Mouse (Mus musculus): ENCODE measurements around the gene Nat14.

Gene Nat14

DNA sequence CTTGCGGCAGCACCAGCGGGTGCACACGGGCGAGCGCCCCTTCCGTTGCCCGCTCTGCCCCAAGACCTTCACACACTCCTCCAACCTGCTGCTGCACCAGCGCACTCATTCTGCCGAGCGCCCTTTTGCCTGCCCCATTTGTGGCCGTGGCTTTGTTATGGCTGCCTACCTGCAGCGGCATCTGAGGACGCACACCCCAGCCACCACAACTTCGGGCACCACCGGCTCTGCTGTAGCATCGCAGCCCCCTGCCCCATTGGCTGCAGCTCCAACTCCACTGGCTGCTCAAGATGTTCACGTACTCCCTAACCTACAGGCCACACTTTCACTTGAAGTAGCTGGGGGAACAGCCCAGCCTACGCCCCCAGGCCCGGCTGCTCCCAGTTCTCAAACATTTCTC lies 1.3 kb upstream of the Nat14 start:
- no peak for DNase-seq (ENCODE audit: low read depth)

DNA sequence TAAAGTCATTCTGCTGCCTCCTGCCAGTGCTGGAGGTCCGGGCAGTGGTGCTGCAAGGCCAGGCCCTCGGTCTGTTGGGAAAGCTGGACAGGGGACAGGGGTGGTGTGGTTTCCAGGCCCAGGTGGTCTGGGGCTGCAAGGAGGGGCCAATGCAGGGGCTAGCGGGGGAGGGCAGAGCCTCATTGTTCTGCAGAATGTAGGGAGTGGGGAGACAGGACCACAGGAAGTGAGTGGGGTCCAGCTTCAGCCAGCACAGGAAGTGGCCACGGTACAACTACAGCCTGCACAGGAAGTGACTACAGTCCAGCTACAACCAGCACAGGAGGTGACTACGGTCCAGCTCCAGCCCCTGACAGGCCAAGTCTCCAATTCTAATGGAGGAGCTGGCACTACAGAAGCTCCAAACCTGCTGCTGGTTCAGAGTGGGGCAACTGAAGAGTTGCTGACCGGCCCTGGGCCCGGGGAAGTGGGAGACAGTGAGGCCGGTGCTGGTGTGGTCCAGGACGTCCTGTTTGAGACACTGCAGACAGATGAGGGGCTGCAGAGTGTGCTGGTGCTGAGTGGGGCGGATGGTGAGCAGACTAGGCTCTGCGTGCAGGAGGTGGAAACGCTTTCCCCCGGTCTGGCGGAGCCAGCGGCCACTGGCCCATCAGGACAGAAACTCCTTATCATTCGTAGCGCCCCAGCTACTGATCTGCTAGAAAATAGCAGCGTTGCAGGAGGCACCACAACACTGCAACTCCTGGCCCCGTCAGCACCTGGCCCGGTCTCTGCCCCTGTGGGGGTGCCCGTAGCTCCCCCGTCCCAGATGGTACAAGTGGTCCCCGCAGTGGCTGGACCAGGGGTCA lies 628 bp upstream of the Nat14 start:
- no peak for DNase-seq (ENCODE audit: low read depth)

DNA sequence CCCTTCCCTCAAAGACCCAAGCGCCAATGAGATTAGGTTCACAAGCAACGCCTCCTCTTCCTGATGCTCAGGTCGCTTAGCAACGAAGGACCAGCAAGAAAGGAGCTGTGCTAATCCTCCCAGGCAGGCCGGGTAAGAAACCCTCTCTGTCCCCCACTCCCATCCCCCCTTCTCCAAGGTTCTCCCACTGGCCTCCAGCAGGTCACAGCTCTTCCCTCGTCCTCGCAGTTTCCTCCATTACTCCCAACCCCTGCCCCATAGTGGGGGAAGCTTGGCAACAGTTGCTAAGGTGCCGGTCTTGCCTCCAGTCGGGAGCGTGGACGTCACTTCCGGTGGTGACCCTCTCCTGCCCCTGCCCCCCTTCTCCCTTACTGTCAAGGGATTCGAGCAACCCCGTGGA lies 680 bp downstream of the Nat14 start:
- DNase-seq (ENCODE audit: low read depth): peak; percentile 42

DNA sequence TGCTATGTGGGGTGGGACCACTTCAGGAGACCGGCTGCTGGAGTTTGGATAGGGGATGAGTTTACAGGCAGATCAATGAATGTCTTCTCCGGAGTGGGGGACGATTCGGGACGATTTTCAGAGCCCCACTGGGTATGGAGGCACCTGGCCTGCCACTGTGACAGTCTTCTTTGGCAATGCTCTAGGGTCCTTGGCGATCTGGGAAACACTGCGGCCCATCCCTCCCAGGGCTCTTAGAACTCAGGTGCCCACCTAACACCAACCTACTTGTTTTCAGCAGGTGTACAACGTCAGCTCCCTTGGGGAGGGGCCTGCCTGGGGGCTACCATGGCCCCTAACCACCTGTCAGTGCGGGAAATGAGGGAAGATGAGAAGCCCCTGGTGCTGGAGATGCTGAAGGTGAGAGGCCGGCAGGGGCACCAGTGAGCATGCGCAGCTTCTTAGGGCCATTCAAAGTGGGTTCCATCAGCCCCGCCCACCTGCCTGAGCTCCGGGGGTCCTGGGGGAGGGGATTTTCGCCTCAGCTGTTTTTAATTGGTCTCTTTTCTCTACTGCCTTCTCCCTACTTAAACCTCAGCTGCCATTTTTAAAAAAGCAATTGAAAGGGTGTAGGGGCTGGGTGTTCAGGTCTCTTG lies 1.2 kb downstream of the Nat14 start:
- DNase-seq (ENCODE audit: low read depth): peak; percentile 45

DNA sequence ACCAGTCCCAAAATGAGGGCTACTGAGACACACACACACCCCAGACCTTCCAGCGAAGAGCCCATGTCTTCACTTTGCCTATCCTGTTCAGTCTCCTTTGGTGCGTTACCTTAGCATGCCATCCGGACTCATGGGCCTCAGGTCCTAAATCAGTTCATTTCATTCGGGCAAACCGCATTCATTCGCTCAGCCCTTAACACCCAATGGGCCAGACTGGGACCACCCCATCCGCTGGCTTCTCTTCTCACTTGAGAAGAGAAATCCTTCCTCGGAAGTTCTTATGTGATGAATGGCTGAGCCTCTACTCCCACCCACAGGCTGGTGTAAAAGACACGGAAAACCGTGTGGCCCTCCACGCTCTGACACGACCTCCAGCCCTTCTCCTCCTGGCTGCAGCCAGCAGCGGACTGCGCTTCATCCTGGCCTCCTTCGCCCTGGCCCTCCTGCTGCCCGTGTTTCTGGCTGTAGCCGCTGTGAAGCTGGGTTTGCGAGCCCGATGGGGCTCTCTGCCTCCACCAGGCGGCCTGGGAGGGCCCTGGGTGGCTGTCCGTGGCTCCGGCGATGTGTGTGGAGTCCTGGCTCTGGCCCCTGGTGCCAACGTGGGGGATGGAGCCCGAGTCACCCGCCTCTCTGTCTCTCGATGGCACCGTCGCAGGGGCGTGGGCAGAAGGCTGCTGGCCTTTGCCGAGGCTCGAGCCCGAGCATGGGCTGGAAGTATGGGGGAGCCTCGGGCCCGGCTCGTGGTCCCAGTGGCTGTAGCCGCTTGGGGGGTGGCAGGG lies 1.9 kb downstream of the Nat14 start:
- peak; percentile 84 for DNase-seq (ENCODE audit: low read depth)

DNA sequence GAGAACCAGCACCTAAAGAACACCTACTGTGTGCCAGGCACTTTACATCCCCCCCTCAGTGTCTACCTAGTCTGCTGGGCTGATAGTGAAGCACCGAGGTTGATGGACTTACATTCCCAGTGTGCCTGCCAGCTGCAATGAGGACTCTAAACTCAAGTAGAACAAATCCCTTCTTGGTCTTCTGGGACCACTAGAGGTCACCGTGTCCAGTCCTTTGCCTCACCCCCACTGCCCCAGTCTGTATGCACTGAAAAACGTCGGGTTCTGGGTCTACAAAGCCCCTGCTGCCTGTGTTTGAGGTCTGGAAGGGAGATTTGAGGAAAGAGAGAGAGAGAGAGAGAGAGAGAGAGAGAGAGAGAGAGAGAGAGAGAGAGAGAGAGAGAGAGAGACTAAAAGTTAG lies 2.7 kb downstream of the Nat14 start:
- peak; percentile 60 for DNase-seq (ENCODE audit: low read depth)

DNA sequence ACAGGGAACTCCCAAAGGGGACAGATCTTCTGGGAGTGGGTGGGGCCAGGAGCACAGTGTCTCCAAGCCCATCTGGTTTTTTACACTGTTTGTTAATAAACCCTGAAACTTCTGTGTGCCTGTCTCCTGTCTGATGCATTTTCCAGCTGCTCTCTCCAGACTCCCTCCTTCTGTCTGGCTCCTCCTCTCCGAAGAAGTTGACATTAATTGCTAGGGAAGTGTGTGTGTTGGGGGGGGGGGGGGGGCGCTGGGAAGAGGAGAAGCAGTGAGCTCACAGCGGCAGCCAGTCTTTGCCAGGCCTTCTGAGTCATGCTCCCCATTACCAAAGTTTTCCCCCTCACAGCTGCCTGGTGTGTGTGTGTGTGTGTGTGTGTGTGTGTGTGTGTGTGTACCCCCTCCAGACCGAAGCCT lies 3.1 kb downstream of the Nat14 start:
- peak; percentile 95 for DNase-seq (ENCODE audit: low read depth)

DNA sequence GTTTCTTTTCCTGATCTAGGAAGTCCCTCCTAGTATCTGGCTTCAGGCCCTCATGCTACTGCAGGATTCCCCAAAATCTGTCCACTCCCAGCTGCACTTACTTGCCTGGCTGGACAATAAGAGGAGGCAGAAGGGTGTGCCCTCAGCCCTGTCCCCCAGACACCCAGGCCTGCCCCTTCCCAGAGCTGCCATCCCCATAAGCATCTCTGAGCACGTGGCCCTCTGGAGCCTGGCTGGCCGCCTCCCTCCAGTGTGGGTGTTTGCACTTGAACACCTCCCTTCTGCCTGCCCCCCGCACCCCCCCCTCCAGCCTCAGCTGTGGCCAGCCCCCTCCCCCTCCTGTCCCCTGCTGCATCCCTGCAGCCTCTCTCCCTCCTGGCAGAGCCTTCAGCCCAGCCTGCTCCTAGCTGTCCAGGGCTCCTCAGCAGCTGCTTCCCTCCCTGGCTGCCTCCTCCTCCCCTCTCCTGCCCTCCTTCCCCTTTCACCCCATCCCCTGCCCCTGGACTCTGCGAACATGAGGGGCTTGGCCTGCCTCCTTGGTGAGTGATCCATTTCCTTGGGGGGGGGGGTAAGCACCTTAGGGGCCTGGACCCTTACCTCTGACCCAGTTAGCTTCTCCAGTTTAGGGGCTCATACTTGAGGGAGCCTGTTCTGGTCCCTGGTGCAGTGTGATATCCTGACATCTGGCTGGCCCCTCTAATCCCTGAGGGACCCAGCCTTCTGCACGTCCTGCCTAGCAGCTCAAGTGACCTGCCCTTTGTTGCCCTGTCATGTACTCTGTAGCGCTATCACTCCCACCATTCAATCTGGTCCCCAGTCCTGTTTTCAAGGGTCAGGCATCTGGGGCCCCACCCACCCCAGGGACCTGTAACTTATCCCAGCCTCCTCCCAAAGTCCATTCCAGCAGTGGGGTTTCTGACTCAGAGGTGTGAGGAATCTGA lies 3.9 kb downstream of the Nat14 start, which contains the start of gene Ssc5d:
Gene Ssc5d, plus strand, starts transcription at position 345 of the 941 bp plus-strand sequence.
- DNase-seq (ENCODE audit: low read depth): peak; percentile 91

DNA sequence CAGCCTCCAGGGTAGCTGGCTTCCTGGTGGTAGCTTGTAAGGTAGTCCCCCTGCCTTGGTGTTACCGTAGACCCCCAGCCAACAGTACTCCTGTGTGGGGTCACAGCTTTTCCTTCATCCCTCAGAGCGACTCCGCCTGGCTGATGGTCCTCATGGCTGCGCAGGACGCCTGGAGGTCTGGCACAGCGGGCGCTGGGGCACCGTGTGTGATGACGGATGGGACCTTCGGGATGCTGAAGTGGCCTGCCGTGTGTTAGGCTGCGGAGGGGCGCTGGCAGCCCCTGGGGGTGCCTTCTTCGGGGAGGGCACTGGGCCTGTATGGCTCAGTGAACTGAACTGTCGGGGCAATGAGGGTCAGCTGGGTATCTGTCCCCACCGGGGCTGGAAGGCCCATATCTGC lies 5.0 kb downstream of the Nat14 start:
- DNase-seq (ENCODE audit: low read depth): no peak

DNA sequence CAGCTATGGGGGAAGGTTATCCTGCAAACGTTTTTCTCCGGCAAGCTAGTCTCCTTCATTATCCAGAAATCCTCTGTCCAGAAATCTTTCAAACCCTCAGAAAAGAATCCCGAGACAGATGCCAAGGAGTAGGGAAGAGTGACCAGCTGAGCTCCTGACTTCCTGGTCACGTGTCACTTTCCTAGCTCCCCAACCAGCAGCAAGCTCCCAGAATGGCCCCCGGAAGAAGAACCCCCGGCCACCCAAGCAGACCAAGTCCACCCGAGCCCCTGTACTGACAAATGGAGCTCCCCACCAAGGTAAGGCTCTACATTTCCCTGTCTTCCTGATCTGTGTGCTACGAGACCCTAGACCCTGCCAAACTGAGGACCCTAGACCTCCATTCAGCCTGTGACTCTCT lies 5.9 kb downstream of the Nat14 start:
- DNase-seq (ENCODE audit: low read depth): no peak

DNA sequence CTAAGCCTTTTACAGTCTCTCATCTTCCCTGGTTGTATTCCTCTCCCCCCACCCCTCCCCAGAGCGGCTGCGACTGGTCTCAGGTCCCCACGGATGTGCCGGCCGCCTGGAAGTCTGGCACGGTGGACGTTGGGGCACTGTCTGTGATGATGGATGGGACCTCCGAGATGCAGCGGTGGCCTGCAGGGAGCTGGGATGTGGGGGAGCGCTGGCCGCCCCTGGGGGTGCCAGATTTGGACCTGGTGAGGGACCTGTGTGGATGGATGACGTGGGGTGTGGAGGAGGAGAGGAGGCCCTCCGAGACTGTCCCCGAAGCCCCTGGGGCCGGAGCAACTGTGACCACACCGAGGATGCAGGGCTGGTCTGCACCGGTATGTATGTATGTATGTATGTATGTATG lies 6.5 kb downstream of the Nat14 start:
- DNase-seq (ENCODE audit: low read depth): no peak

DNA sequence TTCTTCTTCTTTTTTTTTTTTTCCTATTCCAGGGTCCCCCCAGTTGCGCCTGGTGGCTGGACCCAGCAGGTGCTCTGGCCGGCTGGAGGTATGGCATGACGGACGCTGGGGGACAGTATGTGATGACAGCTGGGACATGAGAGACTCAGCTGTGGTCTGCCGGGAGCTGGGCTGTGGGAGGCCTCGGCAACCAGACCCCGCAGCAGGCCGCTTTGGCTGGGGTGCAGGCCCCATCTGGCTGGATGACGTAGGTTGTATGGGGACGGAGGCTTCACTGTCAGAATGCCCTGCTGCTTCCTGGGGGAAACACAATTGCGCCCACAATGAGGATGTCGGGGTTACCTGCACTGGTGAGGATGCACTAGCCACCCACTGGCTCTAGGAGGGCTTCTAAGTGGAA lies 11.3 kb downstream of the Nat14 start:
- no peak for DNase-seq (ENCODE audit: low read depth)

DNA sequence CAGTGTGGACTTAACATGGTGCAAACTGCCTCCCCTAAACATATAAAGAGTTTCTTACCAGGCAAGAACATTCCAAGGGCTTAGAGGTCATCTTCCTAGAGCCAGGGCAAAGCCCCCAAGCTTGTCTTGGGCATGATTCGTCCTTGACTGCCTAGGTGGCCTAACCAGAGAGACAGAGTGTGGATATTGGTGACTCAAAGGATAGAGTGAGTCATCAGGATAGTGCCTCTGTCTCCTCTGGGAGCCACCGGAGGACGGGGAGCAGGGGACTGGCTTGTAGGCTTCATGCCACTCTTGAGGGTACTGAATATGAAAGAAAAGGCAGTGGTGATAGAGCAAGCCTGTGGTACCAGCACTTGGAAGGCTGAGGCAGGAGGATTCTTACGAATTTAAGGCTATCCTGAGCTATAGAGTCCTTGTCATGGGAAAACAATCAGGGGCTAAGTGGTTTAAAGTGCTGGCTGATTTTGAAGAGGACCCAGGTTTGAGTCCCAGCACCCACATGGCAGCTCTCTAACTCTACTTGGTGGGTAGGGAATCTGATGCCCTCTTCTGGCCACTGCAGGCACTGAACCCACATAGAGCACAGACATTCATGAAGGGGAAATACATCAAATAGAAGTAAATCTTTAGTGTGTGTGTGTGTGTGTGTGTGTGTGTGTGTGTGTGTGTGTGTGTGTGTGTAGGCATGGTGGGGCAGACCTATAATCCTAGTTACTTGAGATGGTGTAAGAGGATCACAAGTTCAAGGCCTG lies 12.5 kb downstream of the Nat14 start:
- peak; percentile 43 for DNase-seq (ENCODE audit: low read depth)

DNA sequence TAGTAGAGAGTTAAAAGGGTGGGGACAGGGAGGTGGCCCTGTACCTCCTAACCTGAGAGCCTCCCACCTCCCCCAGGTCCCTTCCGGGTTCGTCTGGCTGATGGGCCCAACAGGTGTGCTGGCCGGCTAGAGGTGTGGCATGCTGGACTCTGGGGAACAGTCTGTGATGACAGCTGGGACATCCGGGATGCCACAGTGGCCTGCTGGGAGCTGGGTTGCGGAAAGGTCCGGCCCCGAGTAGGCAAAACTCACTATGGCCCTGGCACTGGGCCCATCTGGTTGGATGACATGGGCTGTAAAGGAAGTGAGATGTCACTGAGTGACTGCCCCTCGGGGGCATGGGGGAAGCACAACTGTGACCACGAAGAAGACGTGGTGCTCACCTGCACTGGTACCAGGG lies 15.0 kb downstream of the Nat14 start:
- DNase-seq (ENCODE audit: low read depth): no peak

DNA sequence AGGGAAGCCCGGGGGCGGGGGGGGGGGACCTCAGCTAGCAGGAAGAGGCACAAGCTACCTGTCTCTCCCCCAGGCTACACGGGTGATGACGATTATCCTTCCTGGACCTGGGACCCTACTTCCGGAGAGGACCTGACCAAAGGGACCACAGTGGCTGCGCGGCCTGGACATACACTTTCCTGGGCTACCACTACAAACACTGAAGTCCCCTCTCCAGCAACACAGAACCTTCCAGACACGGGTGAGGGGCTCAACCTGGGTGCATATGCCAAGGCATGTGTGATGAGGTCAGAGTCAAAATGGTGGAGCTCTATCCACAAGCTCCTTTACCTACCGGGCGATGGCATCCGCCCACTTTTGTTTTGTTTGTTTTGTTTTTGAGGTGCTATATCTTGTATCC lies 15.6 kb downstream of the Nat14 start:
- no peak for DNase-seq (ENCODE audit: low read depth)

DNA sequence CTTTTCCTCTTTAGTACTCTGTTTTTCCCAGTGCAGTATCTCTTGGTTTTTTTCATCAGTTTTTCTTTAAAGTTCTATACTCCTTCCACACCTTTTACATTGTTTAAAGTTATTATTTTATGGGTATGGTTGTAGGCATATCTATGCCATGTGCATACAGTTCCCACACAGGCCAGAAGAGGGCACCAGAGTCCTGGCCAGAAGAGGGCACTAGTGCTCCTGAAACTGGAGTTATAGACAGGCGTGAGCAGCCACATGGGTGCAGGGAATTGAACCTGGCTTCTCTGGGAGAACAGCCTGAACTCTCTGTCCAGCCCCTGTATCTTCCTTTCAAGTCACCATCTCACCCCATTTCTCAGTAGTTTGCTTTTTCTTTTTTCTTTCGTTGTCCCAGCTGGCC lies 16.6 kb downstream of the Nat14 start:
- peak; percentile 80 for DNase-seq (ENCODE audit: low read depth)

DNA sequence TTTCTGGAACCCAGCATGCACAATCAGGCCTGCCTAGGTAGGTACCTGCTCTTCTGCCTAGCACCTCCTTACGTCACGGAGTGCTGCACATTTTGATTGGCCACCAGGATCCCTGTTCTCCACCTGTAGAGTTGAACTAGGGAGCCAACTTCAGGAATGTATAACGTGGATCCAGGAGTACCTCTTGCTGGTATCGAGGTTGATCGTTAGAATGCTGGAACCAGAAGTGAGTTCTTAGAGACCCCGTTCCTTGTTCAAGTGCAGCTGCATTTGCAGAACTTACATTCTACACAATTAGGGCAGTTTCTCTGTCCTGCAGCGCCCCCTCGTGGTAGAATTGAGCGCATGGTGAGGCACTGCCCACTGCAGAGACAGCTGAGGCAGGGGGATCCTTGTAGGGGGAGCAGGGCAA lies 18.2 kb downstream of the Nat14 start:
- DNase-seq (ENCODE audit: low read depth): peak; percentile 91

DNA sequence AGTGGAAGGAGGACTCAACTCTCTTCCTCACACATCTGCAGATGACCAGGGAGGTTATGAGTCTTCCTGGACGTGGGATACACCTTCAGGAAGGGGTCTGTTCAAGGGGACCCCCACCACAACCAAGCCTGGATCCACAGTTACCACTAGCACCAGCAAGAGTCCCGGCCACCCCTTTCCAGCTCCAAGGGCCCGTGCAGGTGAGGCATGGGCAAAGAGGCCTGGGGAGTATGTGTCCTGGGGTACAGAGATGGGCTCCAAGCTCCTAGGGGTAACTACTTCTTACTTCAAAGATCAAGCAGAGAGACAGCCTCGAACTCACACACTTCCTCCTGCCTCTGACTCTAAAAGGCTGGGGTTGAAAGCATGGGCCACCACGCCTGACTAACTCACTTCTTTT lies 20.8 kb downstream of the Nat14 start:
- no peak for DNase-seq (ENCODE audit: low read depth)

DNA sequence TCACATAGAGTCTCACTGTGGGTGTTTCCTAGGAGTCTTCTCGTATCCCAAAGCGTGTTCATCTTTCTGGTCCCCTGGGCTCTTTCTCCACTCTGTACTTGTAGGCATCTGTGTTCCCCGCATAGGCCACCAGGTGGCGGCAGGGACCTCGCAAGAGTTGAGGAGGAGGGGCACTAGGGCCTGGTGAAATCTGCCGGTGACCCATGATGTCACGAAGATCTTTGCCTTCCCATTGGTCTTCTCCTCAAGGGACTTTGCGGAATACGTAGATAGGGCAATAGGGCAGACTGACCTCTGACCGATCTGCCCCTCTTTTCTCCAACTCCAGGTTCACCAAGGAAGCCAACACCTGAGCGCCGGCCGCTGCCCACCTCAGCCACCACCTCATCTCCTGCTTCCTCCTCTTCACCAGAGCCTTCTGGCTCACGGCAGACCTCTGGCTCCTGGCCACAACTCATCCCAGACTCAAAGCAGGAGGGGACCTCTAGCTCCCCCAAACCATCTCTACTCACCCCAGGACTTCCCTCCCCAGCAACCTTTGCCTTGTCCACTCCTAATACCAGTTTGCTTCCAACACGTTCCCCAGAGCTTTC lies 21.5 kb downstream of the Nat14 start:
- DNase-seq (ENCODE audit: low read depth): peak; percentile 95

DNA sequence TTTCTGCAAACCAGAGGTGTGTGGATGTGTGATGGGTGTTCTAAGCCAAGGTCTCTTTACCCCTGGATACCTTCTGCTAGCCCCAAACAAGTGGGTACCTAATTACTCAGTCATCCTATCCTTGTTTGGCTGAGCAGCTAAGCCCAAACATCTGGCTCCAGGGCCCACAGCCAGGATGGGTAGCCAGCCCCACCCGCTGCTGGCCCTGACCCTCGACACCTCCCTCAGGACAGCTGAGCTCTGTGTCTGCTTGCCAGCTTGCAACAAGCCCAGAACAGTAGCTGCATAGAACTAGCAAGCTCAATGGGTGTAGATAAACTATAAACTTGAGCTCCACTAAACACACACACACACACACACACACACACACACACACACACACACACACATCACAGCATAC lies 26.0 kb downstream of the Nat14 start:
- peak; percentile 80 for DNase-seq (ENCODE audit: low read depth)

DNA sequence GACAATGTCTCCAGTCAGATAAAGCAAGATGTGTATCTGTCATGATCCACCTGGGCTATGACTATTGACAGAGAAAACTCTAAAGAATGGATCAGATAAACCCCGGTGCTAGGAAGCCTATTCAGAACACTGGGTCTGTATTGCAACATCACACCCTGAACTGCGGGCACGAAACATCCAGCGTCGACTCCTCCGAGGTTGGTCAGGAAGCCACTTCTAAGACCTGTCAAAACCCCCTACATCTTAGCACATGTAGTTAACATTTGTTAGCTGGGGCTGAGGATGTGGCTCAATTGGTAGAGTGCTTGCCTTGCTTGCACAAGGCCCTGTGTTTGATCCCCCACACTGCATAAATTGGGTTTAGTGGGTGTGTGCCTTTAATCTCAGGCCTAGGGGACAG lies 26.6 kb downstream of the Nat14 start:
- no peak for DNase-seq (ENCODE audit: low read depth)
